Mouse (Mus musculus): ENCODE results near the gene Csrnp3.

DNA sequence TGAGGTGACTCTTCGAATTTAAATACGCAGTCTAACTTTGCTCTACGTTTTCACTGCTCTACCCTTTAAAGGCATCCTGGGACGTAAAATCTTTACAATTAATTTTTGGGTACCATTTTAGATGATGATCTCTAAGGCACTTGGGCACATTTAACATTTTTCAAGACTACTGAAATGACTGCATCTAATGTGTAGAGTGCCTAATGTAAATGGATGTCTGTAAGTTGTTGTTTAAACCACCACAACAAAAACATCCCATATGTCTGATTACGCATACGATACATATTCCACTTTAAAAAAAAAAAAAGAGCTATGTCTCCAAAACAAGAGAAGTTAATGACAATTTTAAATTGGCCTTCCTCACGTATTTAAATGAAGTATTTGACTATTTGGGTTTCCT lies 85.7 kb downstream of the Csrnp3 start:
- TF ChIP-seq CTCF (conservative IDR thresholded peaks at IDR 0.05; ENCODE audit: insufficient read depth, insufficient read length, low read depth, low read length) (no peak), POLR2A (IDR thresholded peaks at IDR 0.05; ENCODE audit: low read depth, low read length) (no peak)
